Mouse (Mus musculus) frontal cortex, postnatal 25 days (tissue): ENCODE measurements around the gene Padi6.

ENCODE experiments used
- DNase-seq, 2 experiments: peaks; one replicate each; pipeline ENCODE4 v3.0.0; 2022; ENCODE audit warnings: low spot score in 2 of 2

Gene Padi6

GRCm38 (mm10) chr4:140750328-140750727 lies 7.9 kb upstream of the Padi6 start:
- no peak for DNase-seq

GRCm38 (mm10) chr4:140747978-140748377 lies 5.5 kb upstream of the Padi6 start:
- no peak for DNase-seq

- peak; percentile 29 to 44 for DNase-seq
Observed at GRCm38 (mm10) chr4:140744654-140745053, 2.2 kb upstream of the Padi6 start.

GRCm38 (mm10) chr4:140743086-140743485 lies 643 bp upstream of the Padi6 start:
- no peak for DNase-seq

GRCm38 (mm10) chr4:140741401-140741800 lies 1.0 kb downstream of the Padi6 start:
- DNase-seq, result no peak

- DNase-seq, result no peak
Observed at GRCm38 (mm10) chr4:140740655-140741054, 1.8 kb downstream of the Padi6 start.

GRCm38 (mm10) chr4:140732871-140733270 lies 9.6 kb downstream of the Padi6 start:
- no peak for DNase-seq

GRCm38 (mm10) chr4:140731654-140732053 lies 10.8 kb downstream of the Padi6 start:
- DNase-seq, result no peak

- no peak for DNase-seq
Observed at GRCm38 (mm10) chr4:140726907-140727306, 15.5 kb downstream of the Padi6 start.

- DNase-seq, result no peak
Observed at GRCm38 (mm10) chr4:140724739-140725138, 17.7 kb downstream of the Padi6 start.

GRCm38 (mm10) chr4:140723801-140724200 lies 18.6 kb downstream of the Padi6 start:
- DNase-seq, result no peak

GRCm38 (mm10) chr4:140723192-140723591 lies 19.3 kb downstream of the Padi6 start:
- no peak for DNase-seq

GRCm38 (mm10) chr4:140722710-140723109 lies 19.7 kb downstream of the Padi6 start:
- no peak for DNase-seq

- no peak for DNase-seq
Observed at GRCm38 (mm10) chr4:140721968-140722490, 20.4 kb downstream of the Padi6 start.

GRCm38 (mm10) chr4:140720091-140720490 lies 22.4 kb downstream of the Padi6 start:
- DNase-seq, result no peak

GRCm38 (mm10) chr4:140718436-140718835 lies 24.0 kb downstream of the Padi6 start:
- no peak for DNase-seq

- no peak for DNase-seq
Observed at GRCm38 (mm10) chr4:140716994-140717393, 25.4 kb downstream of the Padi6 start.

GRCm38 (mm10) chr4:140714586-140714985 lies 27.9 kb downstream of the Padi6 start:
- no peak for DNase-seq

GRCm38 (mm10) chr4:140713480-140714365 lies 28.7 kb downstream of the Padi6 start:
- peak; percentile 97 to 98 for DNase-seq

- no peak for DNase-seq
Observed at GRCm38 (mm10) chr4:140711360-140711759, 31.1 kb downstream of the Padi6 start.

- no peak for DNase-seq
Observed at GRCm38 (mm10) chr4:140710781-140711180, 31.7 kb downstream of the Padi6 start.

GRCm38 (mm10) chr4:140709617-140710016 lies 32.8 kb downstream of the Padi6 start:
- DNase-seq, result no peak

- DNase-seq, result no peak
Observed at GRCm38 (mm10) chr4:140709111-140709510, 33.3 kb downstream of the Padi6 start.
